Mouse (Mus musculus): ENCODE results near the gene Ptpn21. TPM values are rescaled to one million over a fixed set of nuclear protein-coding genes. Genes with fewer than 3 reads are reported as not detected.

Ptpn21 gene
- polyA plus RNA-seq, 1 experiment from 2014 or later: 7.0 TPM

DNA sequence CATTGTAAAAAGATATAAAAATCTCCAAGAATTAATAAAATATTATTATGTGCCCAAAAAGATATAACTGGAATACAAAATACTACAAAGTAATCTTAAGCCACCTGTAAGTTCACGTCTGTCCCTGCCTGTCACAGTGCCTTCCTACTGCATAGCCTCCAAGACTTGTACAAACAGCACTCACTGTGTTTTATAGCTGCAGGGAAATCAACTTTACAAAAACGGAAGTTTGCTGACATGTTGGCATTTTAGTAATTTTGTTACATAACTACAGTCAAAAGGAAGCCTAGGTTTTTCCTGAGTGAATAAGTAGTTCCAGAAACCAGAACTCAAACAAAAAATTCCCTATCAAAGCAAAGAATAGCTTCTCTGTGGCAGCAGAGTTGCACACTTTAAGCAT, 33.7 kb downstream of the Ptpn21 start:
- no peak for ATAC-seq (ENCODE audit: low FRiP score, low TSS enrichment)
- H3K9ac ChIP-seq (replicated peaks; ENCODE audit: low read length): no peak overlapping the region
- H3K27ac ChIP-seq (ENCODE audit: low read length): no peak overlapping the region
- no peak overlapping the region for H3K4me2 ChIP-seq (replicated peaks; ENCODE audit: low read depth, low read length)
- 78% methylated on average over 2 of the region's 2 CpGs for WGBS
- no peaks in the 10 kb centered on the region for H3K4me1 ChIP-seq (ENCODE audit: insufficient read depth, low read length)
- H3K27me3 ChIP-seq (ENCODE audit: insufficient read depth, low read length): no peaks in the 10 kb centered on the region
- no peak overlapping the region for H3K4me3 ChIP-seq (ENCODE audit: low read length)
- peaks cover 12% of the 10 kb centered on the region; the same call in 1 of the 2 replicates for H3K36me3 ChIP-seq (ENCODE audit: insufficient read depth, low read length)
- no peaks in the 10 kb centered on the region for H3K9me3 ChIP-seq (ENCODE audit: low read length)

DNA sequence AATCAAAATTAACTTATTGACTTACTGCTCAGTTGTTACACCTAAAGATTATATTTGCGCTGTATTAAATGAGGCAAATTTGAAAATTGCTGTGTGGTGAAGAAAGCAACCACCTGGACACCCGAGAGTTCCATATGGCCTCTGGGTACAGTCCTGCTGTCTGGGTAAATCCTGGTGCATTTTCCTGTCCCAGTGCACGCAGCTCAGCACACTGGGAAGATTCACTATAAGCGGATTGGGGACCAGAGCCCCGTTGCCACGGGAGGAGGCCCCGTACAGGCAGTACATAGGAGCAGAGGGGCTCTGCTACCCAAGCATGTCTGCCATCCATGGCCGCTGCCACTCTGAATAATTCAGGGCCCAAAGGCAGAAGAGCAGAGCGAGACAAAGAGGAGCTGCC, 35.6 kb downstream of the Ptpn21 start:
- Histone ChIP-seq H3K36me3 (ENCODE audit: insufficient read depth, low read length) (peaks cover 17% of the 10 kb centered on the region; the same call in 1 of the 2 replicates), H3K4me3 (ENCODE audit: low read length) (no peak overlapping the region), H3K9ac (replicated peaks; ENCODE audit: low read length) (no peak overlapping the region), H3K4me1 (ENCODE audit: insufficient read depth, low read length) (no peaks in the 10 kb centered on the region), H3K4me2 (replicated peaks; ENCODE audit: low read depth, low read length) (no peak overlapping the region), H3K27ac (ENCODE audit: low read length) (no peak overlapping the region), H3K9me3 (ENCODE audit: low read length) (no peaks in the 10 kb centered on the region), H3K27me3 (ENCODE audit: insufficient read depth, low read length) (no peaks in the 10 kb centered on the region)
- no peak for ATAC-seq (ENCODE audit: low FRiP score, low TSS enrichment)
- 92% methylated on average over 9 of the region's 9 CpGs for WGBS

GRCm38 (mm10) chr12:98697202-98697601, 40.0 kb downstream of the Ptpn21 start:
- no peak for ATAC-seq (ENCODE audit: low FRiP score, low TSS enrichment)
- whole genome bisulfite sequencing: 90% methylated on average over 5 of the region's 5 CpGs

DNA sequence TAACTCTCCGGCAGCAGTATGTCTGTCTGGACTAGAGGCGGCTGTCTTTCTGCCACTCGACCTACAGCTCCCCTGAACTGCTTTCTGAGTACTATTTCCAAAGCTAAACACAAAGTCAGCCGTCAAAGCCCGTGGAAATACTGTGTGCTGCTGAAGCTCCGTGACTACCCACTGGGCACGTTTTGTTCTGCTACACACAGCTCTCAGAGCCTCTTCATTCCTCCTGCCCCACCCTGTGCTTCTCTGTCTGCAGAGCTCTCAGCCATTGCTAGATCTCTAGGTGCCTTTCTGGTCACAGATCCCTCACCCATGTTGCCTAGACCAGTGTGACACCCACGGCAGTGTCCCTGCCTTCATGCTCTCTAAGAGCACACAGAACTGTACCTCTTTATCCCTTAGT, 47.0 kb downstream of the Ptpn21 start:
- H3K9ac ChIP-seq (replicated peaks; ENCODE audit: low read length): no peak overlapping the region
- no peaks in the 10 kb centered on the region for H3K9me3 ChIP-seq (ENCODE audit: low read length)
- no peak overlapping the region for H3K4me2 ChIP-seq (replicated peaks; ENCODE audit: low read depth, low read length)
- WGBS: 83% methylated on average over 8 of the region's 8 CpGs
- no peaks in the 10 kb centered on the region for H3K27me3 ChIP-seq (ENCODE audit: insufficient read depth, low read length)
- no peak for ATAC-seq (ENCODE audit: low FRiP score, low TSS enrichment)
- no peaks in the 10 kb centered on the region for H3K4me1 ChIP-seq (ENCODE audit: insufficient read depth, low read length)
- H3K27ac ChIP-seq (ENCODE audit: low read length): no peak overlapping the region
- H3K4me3 ChIP-seq (ENCODE audit: low read length): no peak overlapping the region
- peaks cover 36% of the 10 kb centered on the region for H3K36me3 ChIP-seq (ENCODE audit: insufficient read depth, low read length)

More at GRCm38 (mm10) chr12:98697202-98697601, 40.0 kb downstream of the Ptpn21 start:
- Histone ChIP-seq H3K4me3 (ENCODE audit: low read length) (no peak overlapping the region), H3K9me3 (ENCODE audit: low read length) (no peaks in the 10 kb centered on the region), H3K27me3 (ENCODE audit: insufficient read depth, low read length) (no peaks in the 10 kb centered on the region), H3K9ac (replicated peaks; ENCODE audit: low read length) (no peak overlapping the region), H3K27ac (ENCODE audit: low read length) (no peak overlapping the region), H3K4me1 (ENCODE audit: insufficient read depth, low read length) (no peaks in the 10 kb centered on the region), H3K36me3 (ENCODE audit: insufficient read depth, low read length) (peaks cover 13% of the 10 kb centered on the region; the same call in 1 of the 2 replicates), H3K4me2 (replicated peaks; ENCODE audit: low read depth, low read length) (no peak overlapping the region)

- H3K9me3 ChIP-seq (ENCODE audit: low read length): no peaks in the 10 kb centered on the region
- WGBS: 20% methylated on average over 6 of the region's 6 CpGs
- no peaks in the 10 kb centered on the region for H3K27me3 ChIP-seq (ENCODE audit: insufficient read depth, low read length)
- peaks cover 30% of the 10 kb centered on the region for H3K36me3 ChIP-seq (ENCODE audit: insufficient read depth, low read length)
- H3K4me1 ChIP-seq (ENCODE audit: insufficient read depth, low read length): peaks cover 3% of the 10 kb centered on the region; the same call in 1 of the 2 replicates
- ATAC-seq (ENCODE audit: low FRiP score, low TSS enrichment): peak; percentile 57
- no peak overlapping the region for H3K9ac ChIP-seq (replicated peaks; ENCODE audit: low read length)
- peak overlapping the region; percentile 2; the same call in 1 of the 2 replicates for H3K4me2 ChIP-seq (replicated peaks; ENCODE audit: low read depth, low read length)
- no peak overlapping the region for H3K4me3 ChIP-seq (ENCODE audit: low read length)
- no peak overlapping the region for H3K27ac ChIP-seq (ENCODE audit: low read length)
Measured at GRCm38 (mm10) chr12:98683574-98683973, 53.6 kb downstream of the Ptpn21 start.

DNA sequence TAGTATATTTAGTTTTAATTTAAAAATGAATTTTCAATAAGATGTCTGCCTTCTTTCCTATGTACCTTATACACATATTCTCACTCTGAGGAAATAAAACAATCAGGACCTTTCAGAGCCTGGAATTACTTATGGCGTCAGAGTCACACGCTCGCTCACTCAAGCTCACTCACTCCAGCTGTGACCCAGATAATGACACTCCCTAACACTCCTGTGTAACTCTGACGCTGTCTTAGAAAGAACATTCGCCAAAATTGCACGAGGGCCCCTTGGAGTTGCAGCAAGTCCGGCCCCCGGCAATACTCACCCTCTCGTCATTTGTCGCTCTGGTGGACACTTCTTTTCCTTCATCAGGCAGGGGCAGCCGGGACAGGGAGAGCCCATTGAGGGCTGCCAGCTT, 54.0 kb downstream of the Ptpn21 start:
- Histone ChIP-seq H3K27me3 (ENCODE audit: insufficient read depth, low read length) (no peaks in the 10 kb centered on the region), H3K4me3 (ENCODE audit: low read length) (no peak overlapping the region), H3K27ac (ENCODE audit: low read length) (no peak overlapping the region), H3K9me3 (ENCODE audit: low read length) (no peaks in the 10 kb centered on the region), H3K4me1 (ENCODE audit: insufficient read depth, low read length) (peaks cover 3% of the 10 kb centered on the region; the same call in 1 of the 2 replicates), H3K9ac (replicated peaks; ENCODE audit: low read length) (no peak overlapping the region), H3K4me2 (replicated peaks; ENCODE audit: low read depth, low read length) (0 out of 2 replicates have a peak overlapping the region, but pooled peaks have one; percentile 2), H3K36me3 (ENCODE audit: insufficient read depth, low read length) (peaks cover 30% of the 10 kb centered on the region)
- no peak for ATAC-seq (ENCODE audit: low FRiP score, low TSS enrichment)
- WGBS: 33% methylated on average over 11 of the region's 11 CpGs

DNA sequence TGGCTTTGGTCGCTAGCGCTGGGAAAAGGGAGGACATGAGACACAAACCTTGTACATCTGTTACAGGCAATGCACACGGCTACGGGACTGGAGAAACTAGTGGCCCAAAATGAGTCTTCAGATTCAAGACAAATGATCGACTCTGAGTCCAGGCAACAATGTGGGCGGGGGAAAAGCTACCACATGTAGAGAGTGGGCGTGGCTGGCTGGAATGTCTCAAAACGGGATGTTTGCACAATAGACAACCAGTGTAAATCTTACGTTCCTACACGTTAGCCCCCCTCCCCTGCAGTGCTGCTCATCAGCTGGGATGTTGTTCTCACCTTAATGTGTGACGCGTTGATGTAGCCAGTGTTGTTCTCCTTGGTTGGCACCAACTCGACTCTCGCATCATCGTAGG, 55.0 kb downstream of the Ptpn21 start:
- no peak for ATAC-seq (ENCODE audit: low FRiP score, low TSS enrichment)
- Histone ChIP-seq H3K36me3 (ENCODE audit: insufficient read depth, low read length) (peaks cover 27% of the 10 kb centered on the region), H3K4me3 (ENCODE audit: low read length) (no peak overlapping the region), H3K27ac (ENCODE audit: low read length) (no peak overlapping the region), H3K9me3 (ENCODE audit: low read length) (no peaks in the 10 kb centered on the region), H3K4me1 (ENCODE audit: insufficient read depth, low read length) (peaks cover 3% of the 10 kb centered on the region; the same call in 1 of the 2 replicates), H3K9ac (replicated peaks; ENCODE audit: low read length) (no peak overlapping the region), H3K27me3 (ENCODE audit: insufficient read depth, low read length) (no peaks in the 10 kb centered on the region), H3K4me2 (replicated peaks; ENCODE audit: low read depth, low read length) (no peak overlapping the region)
- 86% methylated on average over 15 of the region's 15 CpGs for WGBS

GRCm38 (mm10) chr12:98679906-98680305, 57.3 kb downstream of the Ptpn21 start:
- ATAC-seq (ENCODE audit: low FRiP score, low TSS enrichment): no peak
- peaks cover 27% of the 10 kb centered on the region for H3K36me3 ChIP-seq (ENCODE audit: insufficient read depth, low read length)
- H3K4me1 ChIP-seq (ENCODE audit: insufficient read depth, low read length): peaks cover 3% of the 10 kb centered on the region; the same call in 1 of the 2 replicates
- no peaks in the 10 kb centered on the region for H3K9me3 ChIP-seq (ENCODE audit: low read length)
- no peak overlapping the region for H3K4me2 ChIP-seq (replicated peaks; ENCODE audit: low read depth, low read length)
- no peak overlapping the region for H3K27ac ChIP-seq (ENCODE audit: low read length)
- H3K9ac ChIP-seq (replicated peaks; ENCODE audit: low read length): no peak overlapping the region
- H3K4me3 ChIP-seq (ENCODE audit: low read length): no peak overlapping the region
- no peaks in the 10 kb centered on the region for H3K27me3 ChIP-seq (ENCODE audit: insufficient read depth, low read length)
- WGBS: 86% methylated on average over 15 of the region's 15 CpGs

DNA sequence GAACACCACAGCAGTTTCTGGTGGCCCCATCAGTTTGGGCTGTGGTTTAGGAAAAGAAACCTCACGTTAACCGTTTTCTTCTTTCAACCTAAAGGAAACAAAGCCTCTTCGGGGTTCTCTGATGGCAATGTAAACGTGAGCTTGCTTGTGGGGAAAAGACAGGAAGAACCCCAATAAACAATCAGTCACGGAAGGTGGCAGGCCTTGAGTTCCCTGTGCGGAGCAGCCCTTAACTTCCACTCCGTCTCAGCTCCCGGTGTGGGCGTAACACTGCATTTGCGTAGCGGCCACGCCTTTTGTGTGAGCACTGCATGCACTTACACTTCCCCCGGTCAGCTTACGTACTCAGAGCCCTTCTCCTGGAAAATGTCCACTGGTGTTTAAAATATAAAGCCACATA, 59.9 kb downstream of the Ptpn21 start:
- 48% methylated on average over 14 of the region's 14 CpGs for WGBS
- Histone ChIP-seq H3K27ac (ENCODE audit: low read length) (no peak overlapping the region), H3K4me3 (ENCODE audit: low read length) (no peak overlapping the region), H3K4me1 (ENCODE audit: insufficient read depth, low read length) (no peaks in the 10 kb centered on the region), H3K9ac (replicated peaks; ENCODE audit: low read length) (no peak overlapping the region), H3K9me3 (ENCODE audit: low read length) (no peaks in the 10 kb centered on the region), H3K27me3 (ENCODE audit: insufficient read depth, low read length) (no peaks in the 10 kb centered on the region), H3K4me2 (replicated peaks; ENCODE audit: low read depth, low read length) (no peak overlapping the region), H3K36me3 (ENCODE audit: insufficient read depth, low read length) (peaks cover 32% of the 10 kb centered on the region)
- ATAC-seq (ENCODE audit: low FRiP score, low TSS enrichment): no peak

GRCm38 (mm10) chr12:98676861-98677260, 60.3 kb downstream of the Ptpn21 start:
- no peak overlapping the region for H3K27ac ChIP-seq (ENCODE audit: low read length)
- no peak overlapping the region for H3K9ac ChIP-seq (replicated peaks; ENCODE audit: low read length)
- WGBS: 94% methylated on average over 6 of the region's 6 CpGs
- no peaks in the 10 kb centered on the region for H3K4me1 ChIP-seq (ENCODE audit: insufficient read depth, low read length)
- H3K9me3 ChIP-seq (ENCODE audit: low read length): no peaks in the 10 kb centered on the region
- no peaks in the 10 kb centered on the region for H3K27me3 ChIP-seq (ENCODE audit: insufficient read depth, low read length)
- no peak overlapping the region for H3K4me3 ChIP-seq (ENCODE audit: low read length)
- ATAC-seq (ENCODE audit: low FRiP score, low TSS enrichment): no peak
- H3K4me2 ChIP-seq (replicated peaks; ENCODE audit: low read depth, low read length): no peak overlapping the region
- peaks cover 29% of the 10 kb centered on the region for H3K36me3 ChIP-seq (ENCODE audit: insufficient read depth, low read length)

Measured in kidney, embryonic 16.5 days (tissue).